Mouse (Mus musculus): ENCODE results near the gene Gabpa. TPM values are rescaled to one million over a fixed set of nuclear protein-coding genes. Genes with fewer than 3 reads are reported as not detected.

Gene Gabpa
- total and polyA plus RNA-seq, 3 experiments = 44.3 to 82.8 (median 77.0) TPM

- DNase-seq (ENCODE audit: extremely low read depth) = peak; percentile 94
- dilution Hi-C loops (cut with MboI; ENCODE audit: extremely low pct_ligation_motif_present, extremely low pct_unique_long_range_greater_than_20kb, low sequenced_read_pairs) = no loop called here
- peaks cover 28 to 55% of the 10 kb centered on the region in 2 experiments for H3K36me3 ChIP-seq (replicated peaks in 1 of 2; ENCODE audit: control insufficient read depth in 1 of 2, insufficient read depth in 1 of 2, low read length in 1 of 2)
- no peaks in the 10 kb centered on the region for H3K27me3 ChIP-seq (replicated peaks)
- in situ Hi-C loops (cut with MboI; ENCODE audit: low pct_ligation_motif_present, low pct_unique_long_range_greater_than_20kb, low sequenced_read_pairs) = loop anchor here (10.0 to 25.0 kb wide), 2 partner anchors 101 to 249 kb away; partner anchors contain the start of gene Mrpl39
- H3K9me3 ChIP-seq (replicated peaks; ENCODE audit: low read length) = no peaks in the 10 kb centered on the region
- H3K4me2 ChIP-seq (ENCODE audit: insufficient read depth, low read depth, poor library complexity, severe bottlenecking) = peak overlapping the region; percentile 33
- H3K79me2 ChIP-seq (replicated peaks; ENCODE audit: control insufficient read depth, extremely low read depth, insufficient read depth, poor library complexity, severe bottlenecking) = peaks cover 63% of the 10 kb centered on the region
- H3K9ac ChIP-seq (ENCODE audit: insufficient read depth, low read depth) = peak overlapping the region; percentile 98
- H3K27ac ChIP-seq (ENCODE audit: insufficient read depth, low read depth) = peak overlapping the region; percentile 85
- H3K4me1 ChIP-seq (ENCODE audit: control insufficient read depth in 1 of 2, insufficient read depth in 2 of 2) = peaks cover 8 to 45% of the 10 kb centered on the region in 2 experiments
- peak; percentile 95 for TF ChIP-seq NRF1 (IDR thresholded peaks at IDR 0.05; ENCODE audit: low read depth, low read length)
- TF ChIP-seq TCF12 (IDR thresholded peaks at IDR 0.05; ENCODE audit: low read depth, low read length) = peak; percentile 34; the same call in 1 of the 2 replicates
- TF ChIP-seq POLR2A (IDR thresholded peaks at IDR 0.05; ENCODE audit: low read depth, low read length) = peak; percentile 79
- TF ChIP-seq NELFE (IDR thresholded peaks at IDR 0.05; ENCODE audit: low read depth, low read length) = peak; percentile 74
- 0 out of 2 replicates have a peak, but pooled peaks have one; percentile 9 for TF ChIP-seq ETS1 (conservative IDR thresholded peaks at IDR 0.05; ENCODE audit: low read depth, low read length)
- TF ChIP-seq ZNF384 (IDR thresholded peaks at IDR 0.05; ENCODE audit: low read depth, low read length) = peak; percentile 44; the same call in 1 of the 2 replicates
- TF ChIP-seq EP300 (IDR thresholded peaks at IDR 0.05; ENCODE audit: low read length) = peak; percentile 15; the same call in 1 of the 2 replicates
- peak; percentile 52; the same call in 1 of the 2 replicates for TF ChIP-seq HCFC1 (IDR thresholded peaks at IDR 0.05; ENCODE audit: low read depth, low read length)
- 0 out of 2 replicates have a peak, but pooled peaks have one; percentile 61 for TF ChIP-seq KAT2A (IDR thresholded peaks at IDR 0.05; ENCODE audit: insufficient replicate concordance, low read length)
- peak; percentile 81 for TF ChIP-seq TBP (conservative IDR thresholded peaks at IDR 0.05; ENCODE audit: low read depth, low read length)
- TF ChIP-seq BHLHE40 (IDR thresholded peaks at IDR 0.05; ENCODE audit: low read depth, low read length) = 0 out of 2 replicates have a peak, but pooled peaks have one; percentile 16
- no peak for TF ChIP-seq GABPA (IDR thresholded peaks at IDR 0.05; ENCODE audit: insufficient replicate concordance, low read depth, low read length)
- TF ChIP-seq PAX5 (IDR thresholded peaks at IDR 0.05; ENCODE audit: low read length) = no peak
- TF ChIP-seq IRF4 (IDR thresholded peaks at IDR 0.05; ENCODE audit: low read depth, low read length) = 0 out of 2 replicates have a peak, but pooled peaks have one; percentile 17
- no peak; the same call in 1 of the 2 replicates for TF ChIP-seq ZMIZ1 (IDR thresholded peaks at IDR 0.05; ENCODE audit: low read depth, low read length)
- no peak for TF ChIP-seq CTCF (conservative IDR thresholded peaks at IDR 0.05 in 1 of 2, IDR thresholded peaks at IDR 0.05 in 1 of 2; ENCODE audit: low read depth in 2 of 2, low read length in 2 of 2)
- TF ChIP-seq MEF2A (IDR thresholded peaks at IDR 0.05; ENCODE audit: borderline replicate concordance, low read depth, low read length) = no peak
- TF ChIP-seq MXI1 (IDR thresholded peaks at IDR 0.05; ENCODE audit: low read depth, low read length) = 0 out of 2 replicates have a peak, but pooled peaks have one; percentile 29
- no peak for TF ChIP-seq USF1 (IDR thresholded peaks at IDR 0.05; ENCODE audit: low read depth, low read length)
- 0 out of 2 replicates have a peak, but pooled peaks have one; percentile 31 for TF ChIP-seq MYC (IDR thresholded peaks at IDR 0.05; ENCODE audit: low read depth, low read length)
- TF ChIP-seq ZKSCAN1 (IDR thresholded peaks at IDR 0.05; ENCODE audit: borderline replicate concordance, low read depth, low read length) = no peak
- TF ChIP-seq E2F4 (IDR thresholded peaks at IDR 0.05; ENCODE audit: insufficient replicate concordance, low read depth, low read length) = 0 out of 2 replicates have a peak, but pooled peaks have one; percentile 57
- 0 out of 2 replicates have a peak, but pooled peaks have one; percentile 35 for TF ChIP-seq POLR2AphosphoS2 (IDR thresholded peaks at IDR 0.05; ENCODE audit: low read depth, low read length)
- H3K4me3 ChIP-seq (replicated peaks in 1 of 3; ENCODE audit: low read depth in 2 of 3, low read length in 2 of 3, poor library complexity in 1 of 3) = peak overlapping the region; percentile 77 to 89 (median 87)
These were observed 1.4 kb downstream of the Gabpa start for GRCm38 (mm10) chr16:84835823-84836743.
